8 mouse cellular contexts compared by ENCODE assay signal in the genomic region with DNA sequence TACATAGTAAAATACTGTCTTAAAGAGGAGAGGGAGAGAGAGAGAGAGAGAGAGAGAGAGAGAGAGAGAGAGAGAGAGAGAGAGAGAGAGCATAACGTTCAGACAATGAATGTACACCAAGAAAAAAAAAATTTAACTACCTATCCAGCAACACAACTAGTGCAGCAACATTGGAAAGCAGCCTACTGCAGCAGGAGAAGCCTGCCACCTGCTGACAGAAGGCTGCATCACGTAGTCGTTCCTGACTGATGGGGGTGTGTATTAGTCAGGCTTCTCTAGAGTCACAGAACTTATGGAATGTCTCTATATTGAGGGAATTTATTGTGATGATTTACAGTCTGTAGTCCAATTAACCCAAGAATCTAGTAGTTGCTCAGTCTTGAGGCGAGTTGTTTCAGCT. TPM values are rescaled to one million over a fixed set of nuclear protein-coding genes. Genes with fewer than 3 reads are reported as not detected.
DNase-seq lines count a peak whose midpoint lies in the region; ATAC-seq lines count a peak whose summit lies in the region.

No protein-coding gene starts in this region.

- no peaks in the 10 kb centered on the region for H3K27me3 ChIP-seq in neural tube, embryonic 12.5 days (replicated peaks)
- H3K27me3 ChIP-seq in neural tube, embryonic 15.5 days (replicated peaks), result no peaks in the 10 kb centered on the region
- no peaks in the 10 kb centered on the region for H3K27me3 ChIP-seq in forebrain, embryonic 16.5 days (replicated peaks; ENCODE audit: control insufficient read depth, insufficient read depth, low read length)
- no peaks in the 10 kb centered on the region for H3K27me3 ChIP-seq in limb, embryonic 12.5 days

- no peak overlapping the region for H3K4me2 ChIP-seq in neural tube, embryonic 12.5 days (replicated peaks)
- H3K4me2 ChIP-seq in neural tube, embryonic 15.5 days, result no peak overlapping the region
- H3K4me2 ChIP-seq in forebrain, embryonic 16.5 days (ENCODE audit: low read length), result no peak overlapping the region
- H3K4me2 ChIP-seq in limb, embryonic 12.5 days, result no peak overlapping the region

- H3K4me1 ChIP-seq in neural tube, embryonic 12.5 days, result no peaks in the 10 kb centered on the region
- peaks cover 16% of the 10 kb centered on the region for H3K4me1 ChIP-seq in neural tube, embryonic 15.5 days
- peaks cover 13% of the 10 kb centered on the region for H3K4me1 ChIP-seq in forebrain, embryonic 16.5 days (replicated peaks; ENCODE audit: control insufficient read depth, insufficient read depth, low read length)
- H3K4me1 ChIP-seq in limb, embryonic 12.5 days (replicated peaks), result peaks cover 4% of the 10 kb centered on the region; the same call in 1 of the 2 replicates

- 0 out of 2 replicates have a peak, but pooled peaks have one; percentile 35 for ATAC-seq in neural tube, embryonic 12.5 days (ENCODE audit: low FRiP score, low read depth)
- ATAC-seq in neural tube, embryonic 15.5 days (ENCODE audit: low FRiP score), result no peak
- 0 out of 2 replicates have a peak, but pooled peaks have one; percentile 27 for ATAC-seq in forebrain, embryonic 16.5 days
- ATAC-seq in inflammation-experienced regulatory T-cells, adult 6 months, result peak; percentile 87
- 0 out of 2 replicates have a peak, but pooled peaks have one; percentile 56 for ATAC-seq in limb, embryonic 12.5 days (ENCODE audit: insufficient number of reproducible peaks, insufficient read depth, low FRiP score, low TSS enrichment, low read depth)

- DNase-seq in adipocyte (ENCODE audit: low spot score), result peak; percentile 83
- peak; percentile 44 to 61 for DNase-seq in natural killer cell, adult 2 months (ENCODE audit: low spot score in 2 of 2)
- peak; percentile 63 to 66 for DNase-seq in thymus, postnatal 36 days

- WGBS in neural tube, embryonic 12.5 days, result 23% methylated on average over 4 of the region's 4 CpGs
- 15% methylated on average over 4 of the region's 4 CpGs for whole genome bisulfite sequencing in neural tube, embryonic 15.5 days
- 17% methylated on average over 4 of the region's 4 CpGs for WGBS in forebrain, embryonic 16.5 days
- 19% methylated on average over 4 of the region's 4 CpGs for WGBS in limb, embryonic 12.5 days

- no peak overlapping the region for H3K4me3 ChIP-seq in neural tube, embryonic 12.5 days
- no peak overlapping the region for H3K4me3 ChIP-seq in neural tube, embryonic 15.5 days (replicated peaks)
- no peak overlapping the region for H3K4me3 ChIP-seq in forebrain, embryonic 16.5 days (replicated peaks; ENCODE audit: low read length)
- no peak overlapping the region for H3K4me3 ChIP-seq in limb, embryonic 12.5 days (replicated peaks)

- no peaks in the 10 kb centered on the region for H3K36me3 ChIP-seq in neural tube, embryonic 12.5 days
- H3K36me3 ChIP-seq in neural tube, embryonic 15.5 days, result no peaks in the 10 kb centered on the region
- no peaks in the 10 kb centered on the region for H3K36me3 ChIP-seq in forebrain, embryonic 16.5 days (ENCODE audit: control insufficient read depth, insufficient read depth)
- 0 out of 2 replicates have a peak, but pooled peaks cover 2% of the 10 kb centered on the region for H3K36me3 ChIP-seq in limb, embryonic 12.5 days

- H3K9ac ChIP-seq in neural tube, embryonic 12.5 days, result no peak overlapping the region
- no peak overlapping the region for H3K9ac ChIP-seq in neural tube, embryonic 15.5 days (replicated peaks)
- H3K9ac ChIP-seq in forebrain, embryonic 16.5 days (replicated peaks; ENCODE audit: low read depth, low read length), result no peak overlapping the region
- no peak overlapping the region for H3K9ac ChIP-seq in limb, embryonic 12.5 days (replicated peaks)

- H3K27ac ChIP-seq in neural tube, embryonic 12.5 days, result no peak overlapping the region
- H3K27ac ChIP-seq in neural tube, embryonic 15.5 days (replicated peaks), result no peak overlapping the region
- no peak overlapping the region for H3K27ac ChIP-seq in forebrain, embryonic 16.5 days (ENCODE audit: low read length)
- H3K27ac ChIP-seq in limb, embryonic 12.5 days, result no peak overlapping the region

- no peaks in the 10 kb centered on the region for H3K9me3 ChIP-seq in neural tube, embryonic 12.5 days
- H3K9me3 ChIP-seq in neural tube, embryonic 15.5 days (replicated peaks), result no peaks in the 10 kb centered on the region
- no peaks in the 10 kb centered on the region for H3K9me3 ChIP-seq in forebrain, embryonic 16.5 days (ENCODE audit: control insufficient read depth, low read length)
- no peaks in the 10 kb centered on the region for H3K9me3 ChIP-seq in limb, embryonic 12.5 days

RNA-seq across cellular contexts. Expression of a gene that starts 14.8 kb away (rescaled TPM):
- polyA plus RNA-seq in neural tube, embryonic 12.5 days (2016; fragmentation: Nextera tagmentation; extraction: Ambion mirVana), result 102 and 106 TPM in 2 replicates
- 137 and 152 TPM in 2 replicates for polyA plus RNA-seq in neural tube, embryonic 15.5 days (2015; fragmentation: Nextera tagmentation; extraction: Ambion mirVana)
- 166 and 178 TPM in 2 replicates for polyA plus RNA-seq in forebrain, embryonic 16.5 days (2015; fragmentation: Nextera tagmentation; extraction: Ambion mirVana)
- polyA plus RNA-seq in inflammation-experienced regulatory T-cells, adult 6 months (2017; shearing (Covaris generic)), result 10 to 100 TPM; 55.7 to 77.7 (median 57.7) TPM
- 68.0 and 68.3 TPM in 2 replicates for polyA plus RNA-seq in limb, embryonic 12.5 days (2016; fragmentation: Nextera tagmentation; extraction: Ambion mirVana)

RNA-seq across cellular contexts. Expression of a gene that starts 14.9 kb away (rescaled TPM):
- 0.41 and 0.46 TPM in 2 replicates for polyA plus RNA-seq in neural tube, embryonic 12.5 days (2016; fragmentation: Nextera tagmentation; extraction: Ambion mirVana)
- 0.58 and 0.82 TPM in 2 replicates for polyA plus RNA-seq in neural tube, embryonic 15.5 days (2015; fragmentation: Nextera tagmentation; extraction: Ambion mirVana)
- 0.42 and 0.46 TPM in 2 replicates for polyA plus RNA-seq in forebrain, embryonic 16.5 days (2015; fragmentation: Nextera tagmentation; extraction: Ambion mirVana)
- not detected for polyA plus RNA-seq in inflammation-experienced regulatory T-cells, adult 6 months (2017; shearing (Covaris generic))
- 0.23 and 0.40 TPM in 2 replicates for polyA plus RNA-seq in limb, embryonic 12.5 days (2016; fragmentation: Nextera tagmentation; extraction: Ambion mirVana)
